Mouse (Mus musculus): ENCODE results near the gene Bace1. TPM values are rescaled to one million over a fixed set of nuclear protein-coding genes. Genes with fewer than 3 reads are reported as not detected.
"Not testable (repeated sequence)": the region's sequence is repeated elsewhere in the genome, so short reads cannot be mapped to it uniquely, and the experiment has no call there.

Bace1 gene
- polyA plus RNA-seq, 1 experiment from 2014 or later = 56.5 TPM

DNA sequence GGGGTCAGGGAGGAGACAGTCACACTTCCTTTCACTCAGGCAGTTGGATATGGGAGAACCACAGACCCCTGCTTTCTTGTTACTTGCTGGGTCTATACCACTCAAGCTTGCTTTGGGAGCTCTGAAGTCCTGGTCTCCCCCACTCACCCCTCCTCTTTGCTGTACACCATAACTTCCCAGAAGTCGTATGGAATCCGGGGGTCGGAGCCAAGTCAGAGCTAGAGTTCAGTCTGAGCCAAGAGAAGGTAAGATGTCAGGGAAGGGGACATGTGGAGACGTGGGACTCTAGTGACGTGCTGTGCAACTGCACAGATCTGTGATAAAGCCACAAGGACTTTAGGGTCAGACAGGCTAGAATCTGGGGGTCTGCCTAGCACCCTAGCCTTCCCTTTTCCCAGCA, 2.0 kb downstream of the Bace1 start:
- DNase-seq = no peak

DNA sequence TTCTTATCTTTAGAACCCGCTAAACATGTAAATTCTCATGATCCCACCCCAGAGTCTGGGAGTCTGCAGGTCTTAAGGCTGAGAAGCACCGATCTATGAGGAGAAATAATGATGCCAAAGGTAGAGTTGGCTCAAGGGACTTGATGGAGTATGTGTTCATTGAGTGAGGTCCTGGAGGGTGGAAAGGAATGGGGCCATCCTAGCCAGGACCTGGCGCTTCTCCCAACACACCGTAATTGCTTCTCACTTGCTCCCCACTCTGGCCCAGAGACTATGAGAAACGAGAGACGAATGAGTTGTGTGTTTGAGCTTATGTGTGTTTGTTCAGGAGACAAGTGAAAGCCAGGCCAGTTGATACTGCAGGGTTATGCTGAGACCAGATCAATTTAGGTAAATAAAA, 3.1 kb downstream of the Bace1 start:
- H3K27me3 ChIP-seq (ENCODE audit: control insufficient read depth, insufficient read depth, low read length) = no peaks in the 10 kb centered on the region
- no peaks in the 10 kb centered on the region for H3K9me3 ChIP-seq (ENCODE audit: control insufficient read depth, low read length)
- H3K4me3 ChIP-seq (replicated peaks; ENCODE audit: low read depth, low read length) = no peak overlapping the region
- ATAC-seq (ENCODE audit: low FRiP score, low TSS enrichment) (no peak), DNase-seq (no peak)
- H3K9ac ChIP-seq (replicated peaks; ENCODE audit: low read length) = no peak overlapping the region
- 85% methylated on average over 6 of the region's 6 CpGs for WGBS
- peaks cover 31% of the 10 kb centered on the region for H3K4me1 ChIP-seq (ENCODE audit: control insufficient read depth, insufficient read depth, low read length)
- H3K36me3 ChIP-seq (ENCODE audit: control insufficient read depth, insufficient read depth, low read length) = no peaks in the 10 kb centered on the region
- H3K27ac ChIP-seq (replicated peaks; ENCODE audit: low read depth, low read length) = no peak overlapping the region
- peak overlapping the region; percentile 78 for H3K4me2 ChIP-seq (ENCODE audit: low read length)

More for the DNA sequence above, 2.0 kb downstream of the Bace1 start:
- H3K27me3 ChIP-seq (ENCODE audit: control insufficient read depth, insufficient read depth, low read length) = no peaks in the 10 kb centered on the region
- ATAC-seq (ENCODE audit: low FRiP score, low TSS enrichment) = no peak
- no peaks in the 10 kb centered on the region for H3K36me3 ChIP-seq (ENCODE audit: control insufficient read depth, insufficient read depth, low read length)
- H3K4me3 ChIP-seq (replicated peaks; ENCODE audit: low read depth, low read length) = peak overlapping the region; percentile 55; the same call in 1 of the 2 replicates
- peaks cover 31% of the 10 kb centered on the region for H3K4me1 ChIP-seq (ENCODE audit: control insufficient read depth, insufficient read depth, low read length)
- H3K4me2 ChIP-seq (ENCODE audit: low read length) = peak overlapping the region; percentile 78
- H3K9ac ChIP-seq (replicated peaks; ENCODE audit: low read length) = peak overlapping the region; percentile 63; the same call in 1 of the 2 replicates
- no peaks in the 10 kb centered on the region for H3K9me3 ChIP-seq (ENCODE audit: control insufficient read depth, low read length)
- 79% methylated on average over 5 of the region's 5 CpGs for WGBS
- H3K27ac ChIP-seq (replicated peaks; ENCODE audit: low read depth, low read length) = no peak overlapping the region

DNA sequence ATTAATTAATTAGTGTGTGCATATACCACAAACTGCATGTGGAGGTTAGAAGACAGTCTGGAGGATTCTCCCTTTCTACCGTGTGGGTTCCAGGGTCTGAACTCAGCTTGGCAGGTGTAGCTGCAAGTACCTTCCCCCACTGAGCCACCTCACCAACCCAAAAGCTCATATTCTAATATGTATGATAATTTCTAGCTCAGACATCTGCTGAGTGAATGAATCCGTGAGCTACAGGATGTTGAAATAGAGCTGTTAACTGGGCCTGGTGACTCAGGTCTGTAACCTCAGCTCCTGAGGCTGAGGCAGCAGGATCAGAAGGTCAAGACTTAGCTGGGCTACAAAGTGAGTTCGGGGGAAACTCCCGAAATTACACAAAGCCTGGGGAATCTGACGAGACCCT, 4.6 kb downstream of the Bace1 start:
- ATAC-seq (ENCODE audit: low FRiP score, low TSS enrichment) (no peak), DNase-seq (no peak)
- H3K27me3 ChIP-seq (ENCODE audit: control insufficient read depth, insufficient read depth, low read length) = no peaks in the 10 kb centered on the region
- H3K36me3 ChIP-seq (ENCODE audit: control insufficient read depth, insufficient read depth, low read length) = no peaks in the 10 kb centered on the region
- H3K9ac ChIP-seq (replicated peaks; ENCODE audit: low read length) = no peak overlapping the region
- H3K4me1 ChIP-seq (ENCODE audit: control insufficient read depth, insufficient read depth, low read length) = peaks cover 31% of the 10 kb centered on the region
- no peaks in the 10 kb centered on the region for H3K9me3 ChIP-seq (ENCODE audit: control insufficient read depth, low read length)
- 79% methylated on average over 5 of the region's 5 CpGs for WGBS
- no peak overlapping the region for H3K27ac ChIP-seq (replicated peaks; ENCODE audit: low read depth, low read length)
- no peak overlapping the region for H3K4me2 ChIP-seq (ENCODE audit: low read length)
- no peak overlapping the region for H3K4me3 ChIP-seq (replicated peaks; ENCODE audit: low read depth, low read length)

DNA sequence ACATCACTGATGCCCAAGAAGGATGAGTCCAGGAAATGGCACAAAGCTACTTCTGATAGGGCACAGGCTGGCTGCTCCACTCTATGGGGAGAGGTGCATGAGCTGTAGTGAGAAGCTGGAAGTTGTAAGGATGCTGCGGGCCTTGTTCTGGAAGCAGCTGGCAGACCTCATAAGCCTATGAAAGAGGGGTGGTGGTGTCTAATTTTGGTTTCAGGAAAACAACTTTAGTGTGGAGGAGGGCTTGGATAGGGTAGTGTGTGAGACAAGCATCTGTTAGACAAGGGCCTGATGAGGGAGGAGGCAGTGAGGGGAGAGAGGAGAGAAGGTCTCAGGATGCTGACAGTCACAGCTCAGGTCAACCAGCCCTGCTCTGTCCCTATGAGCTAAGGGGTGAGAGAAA, 5.4 kb downstream of the Bace1 start:
- no peak overlapping the region for H3K4me2 ChIP-seq (ENCODE audit: low read length)
- no peak for ATAC-seq (ENCODE audit: low FRiP score, low TSS enrichment)
- H3K4me3 ChIP-seq (replicated peaks; ENCODE audit: low read depth, low read length) = no peak overlapping the region
- no peak overlapping the region for H3K9ac ChIP-seq (replicated peaks; ENCODE audit: low read length)
- no peak for DNase-seq
- no peak overlapping the region for H3K27ac ChIP-seq (replicated peaks; ENCODE audit: low read depth, low read length)
- H3K9me3 ChIP-seq (ENCODE audit: control insufficient read depth, low read length) = no peaks in the 10 kb centered on the region
- peaks cover 31% of the 10 kb centered on the region for H3K4me1 ChIP-seq (ENCODE audit: control insufficient read depth, insufficient read depth, low read length)
- no peaks in the 10 kb centered on the region for H3K27me3 ChIP-seq (ENCODE audit: control insufficient read depth, insufficient read depth, low read length)
- 88% methylated on average over 1 of the region's 1 CpGs for WGBS
- no peaks in the 10 kb centered on the region for H3K36me3 ChIP-seq (ENCODE audit: control insufficient read depth, insufficient read depth, low read length)

DNA sequence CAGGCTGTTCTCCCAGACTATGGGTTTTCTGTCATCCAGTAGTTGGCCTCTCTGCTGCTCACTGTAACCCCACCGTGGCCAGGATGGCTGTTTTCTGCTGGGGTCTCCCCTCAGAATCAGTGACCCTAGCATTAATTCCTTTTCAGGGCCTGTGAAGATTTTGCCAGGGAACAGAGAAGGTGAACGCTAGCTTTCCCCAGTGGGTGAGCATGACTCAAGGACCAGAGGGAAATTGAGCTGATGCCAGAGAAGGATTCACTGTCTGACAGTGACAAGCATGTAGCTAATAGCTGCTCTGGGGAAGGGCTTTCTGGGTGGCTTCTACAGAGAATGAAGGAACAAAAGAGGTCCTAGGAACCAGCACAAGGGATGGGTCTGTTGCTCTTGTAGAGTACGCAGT, 7.2 kb downstream of the Bace1 start:
- DNase-seq = no peak
- Histone ChIP-seq H3K27me3 (ENCODE audit: control insufficient read depth, insufficient read depth, low read length) (no peaks in the 10 kb centered on the region), H3K4me3 (replicated peaks; ENCODE audit: low read depth, low read length) (no peak overlapping the region), H3K9me3 (ENCODE audit: control insufficient read depth, low read length) (no peaks in the 10 kb centered on the region), H3K9ac (replicated peaks; ENCODE audit: low read length) (no peak overlapping the region), H3K36me3 (ENCODE audit: control insufficient read depth, insufficient read depth, low read length) (no peaks in the 10 kb centered on the region), H3K4me2 (ENCODE audit: low read length) (no peak overlapping the region), H3K27ac (replicated peaks; ENCODE audit: low read depth, low read length) (no peak overlapping the region), H3K4me1 (ENCODE audit: control insufficient read depth, insufficient read depth, low read length) (peaks cover 22% of the 10 kb centered on the region)
- no peak for ATAC-seq (ENCODE audit: low FRiP score, low TSS enrichment)
- WGBS = 86% methylated on average over 3 of the region's 3 CpGs

DNA sequence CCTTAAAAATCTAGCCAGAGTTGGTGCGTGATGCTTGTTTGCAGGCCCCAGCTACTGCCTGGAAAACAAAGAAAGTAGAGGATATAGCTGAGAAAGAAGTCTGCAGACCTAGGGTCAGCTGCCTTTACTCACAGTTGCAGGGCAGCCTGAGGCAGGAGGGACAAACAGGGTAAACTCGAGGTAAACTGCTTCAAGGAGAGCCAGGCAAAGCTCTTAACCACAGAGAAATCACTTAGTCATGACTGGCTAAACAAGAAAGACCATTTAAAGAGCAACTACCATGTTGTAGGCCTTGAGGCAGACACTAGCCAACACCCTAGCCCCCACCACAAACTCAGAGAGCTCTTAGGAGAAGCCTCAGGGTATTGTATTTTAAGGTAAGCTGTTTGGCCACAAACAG, 7.8 kb downstream of the Bace1 start:
- ATAC-seq (ENCODE audit: low FRiP score, low TSS enrichment); H3K36me3 ChIP-seq (ENCODE audit: control insufficient read depth, insufficient read depth, low read length); H3K9ac ChIP-seq (replicated peaks; ENCODE audit: low read length); H3K27ac ChIP-seq (replicated peaks; ENCODE audit: low read depth, low read length); H3K9me3 ChIP-seq (ENCODE audit: control insufficient read depth, low read length); H3K27me3 ChIP-seq (ENCODE audit: control insufficient read depth, insufficient read depth, low read length); DNase-seq; H3K4me2 ChIP-seq (ENCODE audit: low read length); H3K4me3 ChIP-seq (replicated peaks; ENCODE audit: low read depth, low read length): not testable (repeated sequence)
- 82% methylated on average over 2 of the region's 2 CpGs for WGBS
- peaks cover 16% of the 10 kb centered on the region for H3K4me1 ChIP-seq (ENCODE audit: control insufficient read depth, insufficient read depth, low read length)

DNA sequence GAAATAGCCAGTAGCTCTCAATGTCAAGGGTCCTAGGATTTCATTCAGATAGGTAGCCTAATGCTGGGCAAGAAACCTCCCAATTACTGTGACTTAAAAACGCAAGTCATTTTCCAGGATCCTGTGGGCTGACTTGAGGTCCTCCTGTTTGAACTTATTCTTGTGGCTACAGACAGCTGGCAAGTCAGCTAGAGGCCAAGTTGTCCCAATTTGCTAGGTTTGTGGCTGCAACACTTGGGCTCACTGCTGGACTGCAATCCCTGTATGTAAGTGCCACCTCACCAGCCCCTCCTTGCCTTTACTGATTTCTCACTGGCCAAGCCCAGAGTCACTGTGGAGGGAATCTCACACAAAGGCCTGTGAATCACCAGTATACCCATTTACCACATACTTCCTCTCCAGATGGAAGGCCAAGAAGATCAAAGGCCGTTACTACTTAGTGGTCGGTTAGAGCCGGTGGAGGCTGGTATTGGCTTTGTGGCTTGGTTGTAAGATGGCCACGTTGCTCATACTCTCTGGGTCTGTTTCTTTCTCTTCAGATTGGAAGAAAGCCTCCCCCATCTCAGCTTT, 8.6 kb downstream of the Bace1 start:
- H3K4me1 ChIP-seq (ENCODE audit: control insufficient read depth, insufficient read depth, low read length) = peaks cover 8% of the 10 kb centered on the region; the same call in 1 of the 2 replicates
- no peaks in the 10 kb centered on the region for H3K9me3 ChIP-seq (ENCODE audit: control insufficient read depth, low read length)
- H3K4me2 ChIP-seq (ENCODE audit: low read length) = no peak overlapping the region
- ATAC-seq (ENCODE audit: low FRiP score, low TSS enrichment) (no peak), DNase-seq (no peak)
- H3K36me3 ChIP-seq (ENCODE audit: control insufficient read depth, insufficient read depth, low read length) = 0 out of 2 replicates have a peak, but pooled peaks cover 3% of the 10 kb centered on the region
- no peak overlapping the region for H3K9ac ChIP-seq (replicated peaks; ENCODE audit: low read length)
- 92% methylated on average over 5 of the region's 5 CpGs for WGBS
- no peak overlapping the region for H3K27ac ChIP-seq (replicated peaks; ENCODE audit: low read depth, low read length)
- no peak overlapping the region for H3K4me3 ChIP-seq (replicated peaks; ENCODE audit: low read depth, low read length)
- no peaks in the 10 kb centered on the region for H3K27me3 ChIP-seq (ENCODE audit: control insufficient read depth, insufficient read depth, low read length)

DNA sequence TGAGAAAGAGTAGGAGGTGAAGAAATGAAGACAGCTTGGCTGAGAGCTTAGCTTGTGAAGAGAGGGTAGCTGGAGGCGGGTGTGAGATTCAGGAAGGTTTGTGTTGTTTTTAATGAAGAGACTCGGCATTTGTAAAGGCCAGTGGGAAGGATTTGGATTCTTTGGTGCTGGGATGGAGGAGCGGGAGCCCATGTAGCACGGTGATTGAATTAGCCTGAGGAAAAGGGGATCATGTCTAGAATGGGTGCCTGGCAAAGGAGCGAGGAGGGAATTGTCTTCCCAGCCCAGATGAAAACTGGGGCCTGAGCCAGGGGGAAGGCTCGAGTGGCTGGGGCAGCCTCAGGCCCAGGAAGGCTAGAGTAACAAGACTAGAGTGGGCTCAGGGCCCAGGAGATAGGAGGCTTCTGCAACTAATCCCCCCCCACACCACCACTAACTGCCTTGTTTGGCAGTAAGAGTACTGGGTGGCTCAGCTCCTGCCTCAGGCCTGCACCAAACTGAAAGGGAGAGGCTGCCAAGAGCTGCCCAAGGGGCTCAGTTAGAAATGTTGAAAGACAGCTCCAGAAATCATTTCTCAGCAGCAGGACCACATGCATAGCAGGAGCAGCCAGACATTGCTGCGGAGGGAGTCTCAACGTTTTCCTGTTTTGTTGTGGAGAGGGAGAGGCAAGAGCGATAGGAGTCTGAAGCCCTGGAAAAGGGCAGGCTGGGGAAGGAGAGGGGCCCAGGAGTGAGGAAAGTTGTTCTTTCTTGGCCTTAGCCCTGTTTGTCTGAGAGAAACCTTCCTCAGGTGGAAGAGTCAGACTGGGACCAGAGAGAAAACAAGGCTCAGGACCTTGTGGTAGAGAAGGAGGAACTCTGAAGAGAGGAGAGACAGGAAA, 11.4 kb downstream of the Bace1 start:
- Histone ChIP-seq H3K9me3 (ENCODE audit: control insufficient read depth, low read length) (no peaks in the 10 kb centered on the region), H3K36me3 (ENCODE audit: control insufficient read depth, insufficient read depth, low read length) (peaks cover 10% of the 10 kb centered on the region), H3K9ac (replicated peaks; ENCODE audit: low read length) (no peak overlapping the region), H3K4me1 (ENCODE audit: control insufficient read depth, insufficient read depth, low read length) (0 out of 2 replicates have a peak, but pooled peaks cover 4% of the 10 kb centered on the region), H3K4me2 (ENCODE audit: low read length) (no peak overlapping the region), H3K4me3 (replicated peaks; ENCODE audit: low read depth, low read length) (no peak overlapping the region), H3K27me3 (ENCODE audit: control insufficient read depth, insufficient read depth, low read length) (no peaks in the 10 kb centered on the region), H3K27ac (replicated peaks; ENCODE audit: low read depth, low read length) (peak overlapping the region; percentile 45)
- DNase-seq (peak; percentile 50), ATAC-seq (ENCODE audit: low FRiP score, low TSS enrichment) (no peak)
- 69% methylated on average over 9 of the region's 9 CpGs for WGBS

Data from midbrain, embryonic 14.5 days (tissue).